Mouse (Mus musculus) brain, embryonic 14.5 days (tissue): ENCODE data around the gene Pik3r6. TPM values are rescaled to one million over a fixed set of nuclear protein-coding genes. Genes with fewer than 3 reads are reported as not detected.
A peak's percentile ranks its signal among the peaks of the same experiment; 100 is the strongest.

ENCODE experiments used
- DNase-seq: peaks from one replicate; pipeline ENCODE4 v3.0.0-alpha.2; 2011; ENCODE audit warnings: low read depth
- CTCF ChIP-seq: fragments of 200-500 bp; IDR thresholded peaks from 2 replicates; pipeline ENCODE4 v1.5.1; 2012; ENCODE audit warnings: inconsistent platforms, mild to moderate bottlenecking, moderate library complexity, borderline replicate concordance; ENCODE audit not compliant: insufficient read depth, insufficient read length; ENCODE audit errors: extremely low read depth
- POLR2A ChIP-seq: fragments of 200-500 bp; IDR thresholded peaks from 2 replicates; pipeline ENCODE4 v1.6.1; 2012; ENCODE audit warnings: mild to moderate bottlenecking, inconsistent platforms, borderline replicate concordance; ENCODE audit not compliant: poor library complexity, insufficient read depth, insufficient read length, severe bottlenecking; ENCODE audit errors: extremely low read depth
- polyA plus RNA-seq: library from polyadenylated mRNA; depleted of rRNA; stranded (reverse); fragments of >200 nt; gene quantifications from 2 replicates; pipeline ENCODE4 v1.2.3, GENCODE M21; 2012

Gene Pik3r6
- polyA plus RNA-seq, 1 experiment = 2.4 TPM

- no peak for DNase-seq
- TF ChIP-seq CTCF (no peak), POLR2A (no peak)
These were observed 30.5 kb upstream of the Pik3r6 start for GRCm38 (mm10) chr11:68472162-68472849.

- DNase-seq = no peak
These were observed 28.2 kb upstream of the Pik3r6 start for GRCm38 (mm10) chr11:68474600-68474999.

GRCm38 (mm10) chr11:68475676-68476075 lies 27.1 kb upstream of the Pik3r6 start:
- TF ChIP-seq POLR2A = no peak
- TF ChIP-seq CTCF = no peak
- DNase-seq = no peak

More at GRCm38 (mm10) chr11:68474600-68474999, 28.2 kb upstream of the Pik3r6 start:
- TF ChIP-seq POLR2A = no peak
- TF ChIP-seq CTCF = no peak

- no peak for TF ChIP-seq POLR2A
- TF ChIP-seq CTCF = no peak
- DNase-seq = no peak
These were observed 25.2 kb upstream of the Pik3r6 start for GRCm38 (mm10) chr11:68477661-68478060.

- TF ChIP-seq POLR2A = no peak
- TF ChIP-seq CTCF = no peak
- no peak for DNase-seq
These were observed 24.2 kb upstream of the Pik3r6 start for GRCm38 (mm10) chr11:68478574-68478981.

GRCm38 (mm10) chr11:68480660-68481059 lies 22.2 kb upstream of the Pik3r6 start:
- TF ChIP-seq CTCF (no peak), POLR2A (no peak)
- no peak for DNase-seq

- TF ChIP-seq CTCF (no peak), POLR2A (no peak)
- DNase-seq = no peak
These were observed 20.8 kb upstream of the Pik3r6 start for GRCm38 (mm10) chr11:68482001-68482400.

- no peak for DNase-seq
- TF ChIP-seq CTCF (no peak), POLR2A (no peak)
These were observed 19.6 kb upstream of the Pik3r6 start for GRCm38 (mm10) chr11:68483213-68483612.

- DNase-seq = no peak
- no peak for TF ChIP-seq POLR2A
- no peak for TF ChIP-seq CTCF
These were observed 18.4 kb upstream of the Pik3r6 start for GRCm38 (mm10) chr11:68484431-68484830.

GRCm38 (mm10) chr11:68485206-68485942 lies 17.4 kb upstream of the Pik3r6 start:
- TF ChIP-seq CTCF (peak; percentile 69), POLR2A (no peak)
- peak; percentile 85 for DNase-seq

GRCm38 (mm10) chr11:68486093-68486492 lies 16.7 kb upstream of the Pik3r6 start:
- 0 out of 2 replicates have a peak, but pooled peaks have one; percentile 0 for TF ChIP-seq CTCF
- no peak for TF ChIP-seq POLR2A

More at GRCm38 (mm10) chr11:68486093-68486492, 16.7 kb upstream of the Pik3r6 start:
- DNase-seq = no peak
